16 mouse cellular contexts compared by ENCODE assay signal in the genomic region with DNA sequence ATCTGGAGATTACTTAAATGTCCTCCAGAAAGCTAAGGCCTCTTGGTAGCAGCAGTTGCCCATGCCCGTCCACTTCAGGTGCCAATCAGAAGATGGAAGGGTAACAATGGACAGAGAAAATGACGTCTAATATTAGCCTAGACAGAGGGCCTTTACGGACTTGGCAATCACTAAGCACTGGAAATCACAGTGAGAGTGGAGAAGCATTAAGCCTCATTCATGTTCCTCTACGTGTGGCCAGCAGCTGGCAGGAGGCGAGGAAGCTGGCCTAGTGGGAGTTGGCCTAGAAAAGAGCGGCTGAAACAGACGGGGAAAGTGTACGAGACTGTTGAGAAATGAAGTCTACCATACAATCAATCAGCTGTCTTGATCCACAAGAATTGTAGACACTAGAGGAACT. TPM values are rescaled to one million over a fixed set of nuclear protein-coding genes. Genes with fewer than 3 reads are reported as not detected.
A peak's percentile ranks its signal among the peaks of the same experiment; 100 is the strongest.
DNase-seq lines count a peak whose midpoint lies in the region; ATAC-seq and TF ChIP-seq lines count a peak whose summit lies in the region.
"Had no signal": no experiment of that assay in that cellular context is flagged by ENCODE, and none has a peak within 500 bp of the region (broad histone marks: within the 10 kb centered on the region; RNA-seq: fewer than 3 reads in every experiment).

No protein-coding gene starts in this region.

- no peaks in the 10 kb centered on the region for H3K27me3 ChIP-seq in embryonic facial prominence, embryonic 14.5 days (replicated peaks; ENCODE audit: control insufficient read depth, insufficient read depth, low read length)
- H3K27me3 ChIP-seq in embryonic facial prominence, embryonic 10.5 days (replicated peaks; ENCODE audit: low read depth, poor library complexity, severe bottlenecking), result no peaks in the 10 kb centered on the region
- no peaks in the 10 kb centered on the region for H3K27me3 ChIP-seq in liver, postnatal 0 days (ENCODE audit: insufficient read depth, low read length)
- no peaks in the 10 kb centered on the region for H3K27me3 ChIP-seq in liver, embryonic 11.5 days (replicated peaks; ENCODE audit: control insufficient read depth, insufficient read depth, low read length)
- no peaks in the 10 kb centered on the region for H3K27me3 ChIP-seq in forebrain, postnatal 0 days (ENCODE audit: insufficient read depth, low read length)
- H3K27me3 ChIP-seq: embryonic facial prominence, embryonic 13.5 days; heart, embryonic 15.5 days had no signal

- TF ChIP-seq EP300 in liver, postnatal 0 days (IDR thresholded peaks at IDR 0.05; ENCODE audit: low read depth), result no peak

- H3K4me1 ChIP-seq in embryonic facial prominence, embryonic 14.5 days (ENCODE audit: control insufficient read depth, insufficient read depth, low read length), result peaks cover 20% of the 10 kb centered on the region; the same call in 1 of the 2 replicates
- peaks cover 34% of the 10 kb centered on the region for H3K4me1 ChIP-seq in embryonic facial prominence, embryonic 10.5 days
- no peaks in the 10 kb centered on the region for H3K4me1 ChIP-seq in liver, postnatal 0 days (ENCODE audit: insufficient read depth)
- peaks cover 12% of the 10 kb centered on the region; the same call in 1 of the 2 replicates for H3K4me1 ChIP-seq in liver, embryonic 11.5 days (replicated peaks; ENCODE audit: control insufficient read depth, insufficient read depth, low read length)
- H3K4me1 ChIP-seq in forebrain, postnatal 0 days (ENCODE audit: insufficient read depth), result peaks cover 4% of the 10 kb centered on the region; the same call in 1 of the 2 replicates

- ATAC-seq in embryonic facial prominence, embryonic 14.5 days (ENCODE audit: low read depth), result no peak
- ATAC-seq in liver, postnatal 0 days, result no peak
- no peak for ATAC-seq in liver, embryonic 11.5 days (replicated peaks; ENCODE audit: low FRiP score)
- ATAC-seq in forebrain, postnatal 0 days, result peak; percentile 68

- peak; percentile 31 for DNase-seq in embryonic facial prominence, embryonic 14.5 days (ENCODE audit: low spot score)
- DNase-seq in embryonic facial prominence, embryonic 10.5 days (ENCODE audit: low spot score), result no peak
- peak; percentile 9 for DNase-seq in liver, postnatal 0 days
- no peak for DNase-seq in liver, embryonic 11.5 days (ENCODE audit: low spot score)
- peak; percentile 71 for DNase-seq in cerebellum, adult 9-10 months
- DNase-seq in forebrain, postnatal 0 days, result no peak
- no peak for DNase-seq in lung, postnatal 10 days
- DNase-seq: adrenal gland, postnatal 14 days; B cell, adult 2 months; kidney, adult 18-20 months; kidney, postnatal 4 days; liver; thymus, postnatal 25 days had no signal

- H3K27ac ChIP-seq in embryonic facial prominence, embryonic 14.5 days (replicated peaks; ENCODE audit: low read depth, low read length), result no peak overlapping the region
- H3K27ac ChIP-seq in embryonic facial prominence, embryonic 10.5 days (replicated peaks), result no peak overlapping the region
- no peak overlapping the region for H3K27ac ChIP-seq in liver, postnatal 0 days (ENCODE audit: low read depth)
- no peak overlapping the region for H3K27ac ChIP-seq in liver, embryonic 11.5 days (ENCODE audit: low read depth, low read length)
- 0 out of 2 replicates have a peak overlapping the region, but pooled peaks have one; percentile 15 for H3K27ac ChIP-seq in forebrain, postnatal 0 days (ENCODE audit: low read depth, low read length)
- H3K27ac ChIP-seq: embryonic facial prominence, embryonic 13.5 days; heart, embryonic 15.5 days had no signal

- no peaks in the 10 kb centered on the region for H3K9me3 ChIP-seq in embryonic facial prominence, embryonic 14.5 days (ENCODE audit: control insufficient read depth, low read length)
- no peaks in the 10 kb centered on the region for H3K9me3 ChIP-seq in embryonic facial prominence, embryonic 10.5 days
- no peaks in the 10 kb centered on the region for H3K9me3 ChIP-seq in liver, postnatal 0 days (ENCODE audit: low read length)
- no peaks in the 10 kb centered on the region for H3K9me3 ChIP-seq in liver, embryonic 11.5 days (ENCODE audit: control insufficient read depth, low read length)
- H3K9me3 ChIP-seq in forebrain, postnatal 0 days (ENCODE audit: low read length), result no peaks in the 10 kb centered on the region
- H3K9me3 ChIP-seq: embryonic facial prominence, embryonic 13.5 days; heart, embryonic 15.5 days had no signal

- TF ChIP-seq CTCF in liver, postnatal 0 days (IDR thresholded peaks at IDR 0.05; ENCODE audit: low read depth), result no peak
- no peak for TF ChIP-seq CTCF in forebrain, postnatal 0 days (IDR thresholded peaks at IDR 0.05; ENCODE audit: low read depth)

- H3K9ac ChIP-seq in embryonic facial prominence, embryonic 14.5 days (ENCODE audit: low read depth, low read length), result no peak overlapping the region
- no peak overlapping the region for H3K9ac ChIP-seq in liver, postnatal 0 days (replicated peaks)
- H3K9ac ChIP-seq in liver, embryonic 11.5 days (ENCODE audit: low read depth, low read length), result no peak overlapping the region
- H3K9ac ChIP-seq in forebrain, postnatal 0 days, result no peak overlapping the region
- H3K9ac ChIP-seq: embryonic facial prominence, embryonic 13.5 days; heart, embryonic 15.5 days had no signal

- H3K4me2 ChIP-seq in embryonic facial prominence, embryonic 14.5 days (ENCODE audit: low read depth, low read length), result no peak overlapping the region
- no peak overlapping the region for H3K4me2 ChIP-seq in liver, postnatal 0 days (ENCODE audit: low read depth, low read length)
- no peak overlapping the region for H3K4me2 ChIP-seq in liver, embryonic 11.5 days
- H3K4me2 ChIP-seq in forebrain, postnatal 0 days (ENCODE audit: low read depth), result no peak overlapping the region
- H3K4me2 ChIP-seq: embryonic facial prominence, embryonic 13.5 days; heart, embryonic 15.5 days had no signal

- H3K4me3 ChIP-seq in embryonic facial prominence, embryonic 14.5 days (ENCODE audit: low read depth, low read length), result no peak overlapping the region
- H3K4me3 ChIP-seq in embryonic facial prominence, embryonic 10.5 days, result no peak overlapping the region
- H3K4me3 ChIP-seq in liver, postnatal 0 days (ENCODE audit: low read depth, low read length), result no peak overlapping the region
- H3K4me3 ChIP-seq in liver, embryonic 11.5 days (ENCODE audit: low read depth, low read length), result no peak overlapping the region
- no peak overlapping the region for H3K4me3 ChIP-seq in forebrain, postnatal 0 days (ENCODE audit: low read depth, low read length)
- H3K4me3 ChIP-seq: embryonic facial prominence, embryonic 13.5 days; heart, embryonic 15.5 days; myocyte had no signal

- WGBS in embryonic facial prominence, embryonic 14.5 days, result 65% methylated on average over 8 of the region's 8 CpGs
- 87% methylated on average over 8 of the region's 8 CpGs for WGBS in embryonic facial prominence, embryonic 10.5 days
- 86% methylated on average over 8 of the region's 8 CpGs for WGBS in liver, postnatal 0 days (ENCODE audit: insufficient replicate concordance)
- WGBS in liver, embryonic 11.5 days, result 80% methylated on average over 8 of the region's 8 CpGs
- 26% methylated on average over 8 of the region's 8 CpGs for WGBS in forebrain, postnatal 0 days

- H3K36me3 ChIP-seq in embryonic facial prominence, embryonic 14.5 days (ENCODE audit: control insufficient read depth, insufficient read depth, low read length), result no peaks in the 10 kb centered on the region
- H3K36me3 ChIP-seq in embryonic facial prominence, embryonic 10.5 days (replicated peaks), result no peaks in the 10 kb centered on the region
- 0 out of 2 replicates have a peak, but pooled peaks cover 6% of the 10 kb centered on the region for H3K36me3 ChIP-seq in liver, postnatal 0 days (replicated peaks; ENCODE audit: insufficient read depth, low read length)
- no peaks in the 10 kb centered on the region for H3K36me3 ChIP-seq in liver, embryonic 11.5 days (ENCODE audit: control insufficient read depth, insufficient read depth, low read length)
- H3K36me3 ChIP-seq in forebrain, postnatal 0 days (ENCODE audit: insufficient read depth), result no peaks in the 10 kb centered on the region
- H3K36me3 ChIP-seq: embryonic facial prominence, embryonic 13.5 days; heart, embryonic 15.5 days had no signal

RNA-seq across cellular contexts. Expression of gene Tmem56, which starts 43.8 kb away (rescaled TPM):
- 1.6 and 3.0 TPM in 2 replicates for polyA plus RNA-seq in embryonic facial prominence, embryonic 14.5 days (2014; fragmentation: Nextera tagmentation; extraction: Ambion mirVana)
- polyA plus RNA-seq in embryonic facial prominence, embryonic 10.5 days (2016; fragmentation: Nextera tagmentation; extraction: Ambion mirVana), result 0.81 and 0.84 TPM in 2 replicates
- polyA plus RNA-seq in liver, postnatal 0 days (2015; fragmentation: Nextera tagmentation; extraction: Ambion mirVana), result 21.9 and 24.1 TPM in 2 replicates
- 31.2 and 36.9 TPM in 2 replicates for polyA plus RNA-seq in liver, embryonic 11.5 days (2014; fragmentation: Nextera tagmentation; extraction: Ambion mirVana)
- 14.2 and 15.5 TPM in 2 replicates for total RNA-seq in forebrain, postnatal 0 days (2014; rRNA removed)
- 2.7 and 3.9 TPM in 2 replicates for polyA plus RNA-seq in forebrain, postnatal 0 days (2015; fragmentation: Nextera tagmentation; extraction: Ambion mirVana)

RNA-seq across cellular contexts. Expression of gene Alg14, which starts 52.5 kb away (rescaled TPM):
- polyA plus RNA-seq in embryonic facial prominence, embryonic 14.5 days (2014; fragmentation: Nextera tagmentation; extraction: Ambion mirVana), result 38.8 and 49.6 TPM in 2 replicates
- polyA plus RNA-seq in embryonic facial prominence, embryonic 10.5 days (2016; fragmentation: Nextera tagmentation; extraction: Ambion mirVana), result 30.7 and 34.3 TPM in 2 replicates
- polyA plus RNA-seq in liver, postnatal 0 days (2015; fragmentation: Nextera tagmentation; extraction: Ambion mirVana), result 20.1 and 21.3 TPM in 2 replicates
- polyA plus RNA-seq in liver, embryonic 11.5 days (2014; fragmentation: Nextera tagmentation; extraction: Ambion mirVana), result 23.3 and 26.4 TPM in 2 replicates
- 20.8 and 28.2 TPM in 2 replicates for total RNA-seq in forebrain, postnatal 0 days (2014; rRNA removed)
- 29.6 and 31.6 TPM in 2 replicates for polyA plus RNA-seq in forebrain, postnatal 0 days (2015; fragmentation: Nextera tagmentation; extraction: Ambion mirVana)

Comparison
In these comparisons a context has a peak if more than half of its experiments do, and no peak if none do; other contexts are left out.
1. DNase-seq: peak in embryonic facial prominence, embryonic 14.5 days (single experiment), liver, postnatal 0 days (single experiment) and cerebellum, adult 9-10 months (single experiment); none in embryonic facial prominence, embryonic 10.5 days (single experiment), liver, embryonic 11.5 days (single experiment), forebrain, postnatal 0 days (single experiment) and lung, postnatal 10 days (single experiment).